Mouse (Mus musculus): ENCODE measurements around the gene Olfr1434. TPM values are rescaled to one million over a fixed set of nuclear protein-coding genes. Genes with fewer than 3 reads are reported as not detected.
"Not testable (repeated sequence)": the region's sequence is repeated elsewhere in the genome, so short reads cannot be mapped to it uniquely, and the experiment has no call there.

Olfr1434 gene
- polyA plus RNA-seq (2015; fragmentation: Nextera tagmentation; extraction: Ambion mirVana): not detected in 2 replicates

GRCm38 (mm10) chr19:12279554-12279953 lies at the start of gene Olfr1434:
TSS of gene Olfr1434 (plus strand) at chr19:12279854.
- DNase-seq (no peak), ATAC-seq (no peak)
- WGBS (ENCODE audit: insufficient replicate concordance): 59% methylated on average over 2 of the region's 2 CpGs
- Histone ChIP-seq H3K27me3 (ENCODE audit: insufficient read depth, low read length) (no peaks in the 10 kb centered on the region), H3K27ac (ENCODE audit: low read depth) (no peak within 1 kb of the TSS), H3K36me3 (replicated peaks; ENCODE audit: insufficient read depth, low read length) (no peaks in the 10 kb centered on the region), H3K9me3 (ENCODE audit: low read length) (no peaks in the 10 kb centered on the region), H3K4me1 (ENCODE audit: insufficient read depth) (no peaks in the 10 kb centered on the region), H3K4me3 (ENCODE audit: low read depth, low read length) (no peak within 1 kb of the TSS), H3K4me2 (ENCODE audit: low read depth, low read length) (no peak within 1 kb of the TSS), H3K9ac (replicated peaks) (no peak within 1 kb of the TSS)
- TF ChIP-seq CTCF (IDR thresholded peaks at IDR 0.05; ENCODE audit: low read depth) (no peak), EP300 (IDR thresholded peaks at IDR 0.05; ENCODE audit: low read depth) (no peak)

- H3K27ac ChIP-seq (ENCODE audit: low read depth); H3K4me2 ChIP-seq (ENCODE audit: low read depth, low read length); DNase-seq; H3K27me3 ChIP-seq (ENCODE audit: insufficient read depth, low read length); H3K4me1 ChIP-seq (ENCODE audit: insufficient read depth); H3K9ac ChIP-seq (replicated peaks); H3K36me3 ChIP-seq (replicated peaks; ENCODE audit: insufficient read depth, low read length); H3K9me3 ChIP-seq (ENCODE audit: low read length); ATAC-seq; H3K4me3 ChIP-seq (ENCODE audit: low read depth, low read length): not testable (repeated sequence)
Observed at GRCm38 (mm10) chr19:12232496-12232895, 47.2 kb upstream of the Olfr1434 start, which contains the start of gene Olfr1432. TSS of gene Olfr1432 (minus strand) at chr19:12232596.

- Histone ChIP-seq H3K27me3 (ENCODE audit: insufficient read depth, low read length) (no peaks in the 10 kb centered on the region), H3K4me1 (ENCODE audit: insufficient read depth) (no peaks in the 10 kb centered on the region), H3K27ac (ENCODE audit: low read depth) (no peak within 1 kb of the TSS), H3K36me3 (replicated peaks; ENCODE audit: insufficient read depth, low read length) (no peaks in the 10 kb centered on the region), H3K9me3 (ENCODE audit: low read length) (no peaks in the 10 kb centered on the region), H3K9ac (replicated peaks) (no peak within 1 kb of the TSS), H3K4me2 (ENCODE audit: low read depth, low read length) (no peak within 1 kb of the TSS), H3K4me3 (ENCODE audit: low read depth, low read length) (no peak within 1 kb of the TSS)
- TF ChIP-seq EP300 (IDR thresholded peaks at IDR 0.05; ENCODE audit: low read depth) (no peak), CTCF (IDR thresholded peaks at IDR 0.05; ENCODE audit: low read depth) (no peak)
- no peak for DNase-seq
- 73% methylated on average over 1 of the region's 1 CpGs for WGBS (ENCODE audit: insufficient replicate concordance)
- ATAC-seq: no peak
Observed at GRCm38 (mm10) chr19:12241559-12241958, 38.1 kb upstream of the Olfr1434 start, which contains the start of gene Olfr262. TSS of gene Olfr262 (minus strand) at chr19:12241659.

GRCm38 (mm10) chr19:12260732-12261131 lies 18.9 kb upstream of the Olfr1434 start, which contains the start of gene Olfr235:
TSS of gene Olfr235 (plus strand) at chr19:12261032.
- Histone ChIP-seq H3K36me3 (replicated peaks; ENCODE audit: insufficient read depth, low read length) (no peaks in the 10 kb centered on the region), H3K4me1 (ENCODE audit: insufficient read depth) (no peaks in the 10 kb centered on the region), H3K27ac (ENCODE audit: low read depth) (no peak within 1 kb of the TSS), H3K4me3 (ENCODE audit: low read depth, low read length) (no peak within 1 kb of the TSS), H3K9me3 (ENCODE audit: low read length) (no peaks in the 10 kb centered on the region), H3K4me2 (ENCODE audit: low read depth, low read length) (no peak within 1 kb of the TSS), H3K27me3 (ENCODE audit: insufficient read depth, low read length) (no peaks in the 10 kb centered on the region), H3K9ac (replicated peaks) (no peak within 1 kb of the TSS)
- WGBS (ENCODE audit: insufficient replicate concordance): 43% methylated on average over 1 of the region's 1 CpGs
- no peak for DNase-seq
- no peak for ATAC-seq
- TF ChIP-seq CTCF (IDR thresholded peaks at IDR 0.05; ENCODE audit: low read depth): no peak
- TF ChIP-seq EP300 (IDR thresholded peaks at IDR 0.05; ENCODE audit: low read depth): no peak

- Histone ChIP-seq H3K27me3 (ENCODE audit: insufficient read depth, low read length) (no peaks in the 10 kb centered on the region), H3K4me2 (ENCODE audit: low read depth, low read length) (no peak overlapping the region), H3K9ac (replicated peaks) (no peak overlapping the region), H3K27ac (ENCODE audit: low read depth) (no peak overlapping the region), H3K4me3 (ENCODE audit: low read depth, low read length) (no peak overlapping the region), H3K9me3 (ENCODE audit: low read length) (no peaks in the 10 kb centered on the region), H3K36me3 (replicated peaks; ENCODE audit: insufficient read depth, low read length) (no peaks in the 10 kb centered on the region), H3K4me1 (ENCODE audit: insufficient read depth) (no peaks in the 10 kb centered on the region)
- DNase-seq (no peak), ATAC-seq (no peak)
- no peak for TF ChIP-seq EP300 (IDR thresholded peaks at IDR 0.05; ENCODE audit: low read depth)
- no peak for TF ChIP-seq CTCF (IDR thresholded peaks at IDR 0.05; ENCODE audit: low read depth)
Observed at GRCm38 (mm10) chr19:12292979-12293378, 13.3 kb downstream of the Olfr1434 start.

GRCm38 (mm10) chr19:12299030-12299429 lies 19.4 kb downstream of the Olfr1434 start, which contains the start of gene Olfr1436:
TSS of gene Olfr1436 (minus strand) at chr19:12299130.
- not testable (repeated sequence) for DNase-seq; H3K36me3 ChIP-seq (replicated peaks; ENCODE audit: insufficient read depth, low read length); H3K4me1 ChIP-seq (ENCODE audit: insufficient read depth); H3K27me3 ChIP-seq (ENCODE audit: insufficient read depth, low read length); H3K9ac ChIP-seq (replicated peaks); H3K9me3 ChIP-seq (ENCODE audit: low read length); H3K4me3 ChIP-seq (ENCODE audit: low read depth, low read length); H3K27ac ChIP-seq (ENCODE audit: low read depth); H3K4me2 ChIP-seq (ENCODE audit: low read depth, low read length); ATAC-seq
- 68% methylated on average over 1 of the region's 1 CpGs for WGBS (ENCODE audit: insufficient replicate concordance)

- H3K9me3 ChIP-seq (ENCODE audit: low read length): no peaks in the 10 kb centered on the region
- no peaks in the 10 kb centered on the region for H3K4me1 ChIP-seq (ENCODE audit: insufficient read depth)
- no peak within 1 kb of the TSS for H3K4me3 ChIP-seq (ENCODE audit: low read depth, low read length)
- WGBS (ENCODE audit: insufficient replicate concordance): 78% methylated on average over 2 of the region's 2 CpGs
- H3K9ac ChIP-seq (replicated peaks): no peak within 1 kb of the TSS
- H3K27ac ChIP-seq (ENCODE audit: low read depth): no peak within 1 kb of the TSS
- no peaks in the 10 kb centered on the region for H3K36me3 ChIP-seq (replicated peaks; ENCODE audit: insufficient read depth, low read length)
- H3K27me3 ChIP-seq (ENCODE audit: insufficient read depth, low read length): no peaks in the 10 kb centered on the region
- TF ChIP-seq EP300 (IDR thresholded peaks at IDR 0.05; ENCODE audit: low read depth) (no peak), CTCF (IDR thresholded peaks at IDR 0.05; ENCODE audit: low read depth) (no peak)
- DNase-seq: no peak
- no peak within 1 kb of the TSS for H3K4me2 ChIP-seq (ENCODE audit: low read depth, low read length)
- ATAC-seq: no peak
Observed at GRCm38 (mm10) chr19:12325001-12325400, 45.3 kb downstream of the Olfr1434 start, which contains the start of gene Olfr1437. TSS of gene Olfr1437 (minus strand) at chr19:12325101.

Other genes with a start within 250 kb of the Olfr1434 start
- not detected in 2 replicates for gene Olfr1423, start 238.5 kb upstream of the Olfr1434 start, polyA plus RNA-seq (2015; fragmentation: Nextera tagmentation; extraction: Ambion mirVana)
- not detected in 2 replicates for gene Olfr1424, start 217.2 kb upstream of the Olfr1434 start, polyA plus RNA-seq (2015; fragmentation: Nextera tagmentation; extraction: Ambion mirVana)
- gene Olfr1425, start 202.1 kb upstream of the Olfr1434 start, polyA plus RNA-seq (2015; fragmentation: Nextera tagmentation; extraction: Ambion mirVana): not detected in 2 replicates
- not detected in 2 replicates for gene Olfr1426, start 187.8 kb upstream of the Olfr1434 start, polyA plus RNA-seq (2015; fragmentation: Nextera tagmentation; extraction: Ambion mirVana)
- gene Olfr1427, start 176.5 kb upstream of the Olfr1434 start, polyA plus RNA-seq (2015; fragmentation: Nextera tagmentation; extraction: Ambion mirVana): not detected in 2 replicates
- gene Olfr1428, start 164.0 kb upstream of the Olfr1434 start, polyA plus RNA-seq (2015; fragmentation: Nextera tagmentation; extraction: Ambion mirVana): not detected in 2 replicates
- gene Olfr76, start 156.7 kb upstream of the Olfr1434 start, polyA plus RNA-seq (2015; fragmentation: Nextera tagmentation; extraction: Ambion mirVana): 0.04 TPM in 1 of 2 replicates, not detected in the other
- not detected in 2 replicates for gene Olfr1555-ps1, start 109.7 kb upstream of the Olfr1434 start, polyA plus RNA-seq (2015; fragmentation: Nextera tagmentation; extraction: Ambion mirVana)
- not detected in 2 replicates for gene Olfr1431, start 79.2 kb upstream of the Olfr1434 start, polyA plus RNA-seq (2015; fragmentation: Nextera tagmentation; extraction: Ambion mirVana)
- not detected in 2 replicates for gene Olfr1432, start 47.3 kb upstream of the Olfr1434 start, polyA plus RNA-seq (2015; fragmentation: Nextera tagmentation; extraction: Ambion mirVana)
- not detected in 2 replicates for gene Olfr262, start 38.2 kb upstream of the Olfr1434 start, polyA plus RNA-seq (2015; fragmentation: Nextera tagmentation; extraction: Ambion mirVana)
- gene Olfr235, start 18.8 kb upstream of the Olfr1434 start, polyA plus RNA-seq (2015; fragmentation: Nextera tagmentation; extraction: Ambion mirVana): not detected in 2 replicates
- gene Olfr1436, start 19.3 kb downstream of the Olfr1434 start, polyA plus RNA-seq (2015; fragmentation: Nextera tagmentation; extraction: Ambion mirVana): not detected in 2 replicates
- not detected in 2 replicates for gene Olfr1437, start 45.2 kb downstream of the Olfr1434 start, polyA plus RNA-seq (2015; fragmentation: Nextera tagmentation; extraction: Ambion mirVana)
- not detected in 2 replicates for gene Olfr1438-ps1, start 56.1 kb downstream of the Olfr1434 start, polyA plus RNA-seq (2015; fragmentation: Nextera tagmentation; extraction: Ambion mirVana)
- not detected in 2 replicates for gene Olfr1440, start 107.4 kb downstream of the Olfr1434 start, polyA plus RNA-seq (2015; fragmentation: Nextera tagmentation; extraction: Ambion mirVana)
- not detected in 2 replicates for gene Olfr1441, start 137.6 kb downstream of the Olfr1434 start, polyA plus RNA-seq (2015; fragmentation: Nextera tagmentation; extraction: Ambion mirVana)
- not detected in 2 replicates for gene Pfpl, start 148.1 kb downstream of the Olfr1434 start, polyA plus RNA-seq (2015; fragmentation: Nextera tagmentation; extraction: Ambion mirVana)
- 3.5 and 3.8 TPM in 2 replicates for gene Mpeg1, start 180.9 kb downstream of the Olfr1434 start, polyA plus RNA-seq (2015; fragmentation: Nextera tagmentation; extraction: Ambion mirVana)
- gene Dtx4, start 221.6 kb downstream of the Olfr1434 start, polyA plus RNA-seq (2015; fragmentation: Nextera tagmentation; extraction: Ambion mirVana): 1.8 and 2.1 TPM in 2 replicates

All from liver, postnatal 0 days (tissue).